Mouse (Mus musculus) E14TG2a.4 (cell line): ENCODE measurements around the gene Ergic1.

ENCODE experiments used
- CTCF ChIP-seq: conservative IDR thresholded peaks from 2 replicates; pipeline ENCODE4 v1.5.1; 2014; ENCODE audit warnings: low read length
- NANOG ChIP-seq: IDR thresholded peaks from 2 replicates; pipeline ENCODE4 v1.6.1; 2014; ENCODE audit warnings: borderline replicate concordance, low read length, mixed read lengths
- POU5F1 ChIP-seq: IDR thresholded peaks from 2 replicates; pipeline ENCODE4 v1.6.1; 2014; ENCODE audit warnings: low read length, borderline replicate concordance

GRCm38 (mm10) chr17:26611328-26611727 lies 50.0 kb downstream of the Ergic1 start:
- TF ChIP-seq CTCF = no peak
- TF ChIP-seq NANOG = no peak
- no peak for TF ChIP-seq POU5F1
